Mouse (Mus musculus) stomach, embryonic 16.5 days (tissue): ENCODE measurements around the gene Mgat4d. TPM values are rescaled to one million over a fixed set of nuclear protein-coding genes. Genes with fewer than 3 reads are reported as not detected.
"Not testable (repeated sequence)": the region's sequence is repeated elsewhere in the genome, so short reads cannot be mapped to it uniquely, and the experiment has no call there.

ENCODE experiments used
- ATAC-seq: fragments of 200-750 bp; cut with Nextera tagmentation; 2 replicates; pipeline ENCODE4 v1.8.0; 2017; ENCODE audit warnings: moderate number of reproducible peaks, moderate TSS enrichment; ENCODE audit not compliant: insufficient read depth, low FRiP score
- H3K27ac ChIP-seq: fragments of 300-500 bp; sonication (generic); 2 replicates; pipeline ENCODE4 v1.5.1; 2014; ENCODE audit warnings: low read length
- H3K27me3 ChIP-seq: fragments of 300-500 bp; sonication (generic); 2 replicates; pipeline ENCODE4 v1.6.1; 2014; ENCODE audit warnings: low read length, control low read depth, mixed read lengths; ENCODE audit not compliant: control insufficient read depth, insufficient read depth
- H3K36me3 ChIP-seq: fragments of 300-500 bp; sonication (generic); 2 replicates; pipeline ENCODE4 v1.6.1; 2014; ENCODE audit warnings: low read length; ENCODE audit not compliant: control insufficient read depth, insufficient read depth
- H3K4me1 ChIP-seq: fragments of 300-500 bp; sonication (generic); 2 replicates; pipeline ENCODE4 v1.6.1; 2014; ENCODE audit warnings: low read length, control low read depth, mixed read lengths; ENCODE audit not compliant: control insufficient read depth, insufficient read depth
- H3K4me2 ChIP-seq: fragments of 300-500 bp; sonication (generic); 2 replicates; pipeline ENCODE4 v1.6.1; 2014; ENCODE audit warnings: low read depth, low read length, mixed read lengths
- H3K4me3 ChIP-seq: fragments of 300-500 bp; sonication (generic); replicated peaks from 2 replicates; pipeline ENCODE4 v1.5.1; 2014; ENCODE audit warnings: mild to moderate bottlenecking, low read length
- H3K9ac ChIP-seq: fragments of 300-500 bp; sonication (generic); 2 replicates; pipeline ENCODE4 v1.6.1; 2014; ENCODE audit warnings: low read length
- H3K9me3 ChIP-seq: fragments of 300-500 bp; sonication (generic); replicated peaks from 2 replicates; pipeline ENCODE4 v1.6.1; 2016; ENCODE audit warnings: low read length, control low read depth; ENCODE audit not compliant: control insufficient read depth
- WGBS: fragments of 180-500 bp; shearing (Covaris S2); extraction: QIAGEN DNeasy Blood & Tissue Kit; methylation state at CpG from one replicate; pipeline ENCODE4 v1.1.7; 2014; 5-methylcytosine and 5-hydroxymethylcytosine counted together
- polyA plus RNA-seq: library from polyadenylated mRNA; unstranded; fragments of >200 nt; fragmentation: Nextera tagmentation; extraction: Ambion mirVana; gene quantifications from 2 replicates; pipeline ENCODE4 v1.2.1, GENCODE M21; 2015

Mgat4d gene
- polyA plus RNA-seq, result not detected in 2 replicates

DNA sequence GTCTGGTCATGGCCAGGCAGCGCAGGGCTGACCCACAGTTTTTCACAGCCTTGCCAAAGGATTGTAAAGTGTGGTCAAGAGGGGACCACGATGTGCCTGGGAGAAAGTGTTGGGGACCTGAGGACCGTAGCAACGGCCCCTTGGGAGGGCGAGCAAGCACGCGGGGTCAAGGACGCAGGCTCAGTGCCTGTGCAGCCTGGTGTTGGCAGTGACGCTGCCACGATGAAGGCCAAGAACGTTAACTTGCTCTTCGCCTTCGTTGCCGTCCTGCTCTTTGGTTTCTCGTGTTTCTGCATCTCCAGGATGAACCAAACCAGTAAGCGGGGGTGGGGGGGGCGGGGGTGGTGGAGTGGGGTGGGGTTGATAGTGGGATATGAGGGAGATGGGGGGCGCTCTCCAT, at the start of gene Mgat4d:
Gene Mgat4d (plus strand): TSS at position 209 of the 400 bp plus-strand sequence.
- Histone ChIP-seq H3K4me3 (no peak within 1 kb of the TSS), H3K4me2 (no peak within 1 kb of the TSS), H3K9ac (no peak within 1 kb of the TSS), H3K4me1 (no peaks in the 10 kb centered on the region), H3K27me3 (no peaks in the 10 kb centered on the region), H3K36me3 (no peaks in the 10 kb centered on the region), H3K27ac (no peak within 1 kb of the TSS), H3K9me3 (no peaks in the 10 kb centered on the region)
- no peak for ATAC-seq
- WGBS, result 72% methylated on average over 18 of the region's 18 CpGs

DNA sequence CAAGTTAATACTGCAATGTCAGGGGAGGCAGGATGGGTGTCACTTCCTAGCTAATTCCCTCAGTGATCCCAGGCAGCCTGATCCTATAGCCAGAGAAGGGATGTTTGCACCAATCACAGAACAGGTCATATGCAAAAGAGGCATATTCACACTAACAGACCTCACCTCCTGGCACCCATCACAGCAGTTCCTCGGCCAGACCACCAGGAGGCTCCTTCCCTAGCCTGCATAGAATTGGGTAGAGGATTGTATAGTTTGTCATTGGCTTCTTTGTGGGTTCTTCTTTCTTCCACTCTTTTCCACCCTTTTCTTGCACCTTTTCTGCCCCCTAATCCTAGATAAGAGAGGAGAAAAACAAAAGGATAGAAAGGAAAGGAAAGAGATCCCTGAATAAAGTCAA, 48.1 kb upstream of the Mgat4d start:
- H3K9me3 ChIP-seq, result no peaks in the 10 kb centered on the region
- no peak overlapping the region for H3K27ac ChIP-seq
- no peaks in the 10 kb centered on the region for H3K4me1 ChIP-seq
- ATAC-seq, result no peak
- no peaks in the 10 kb centered on the region for H3K36me3 ChIP-seq
- H3K4me2 ChIP-seq, result no peak overlapping the region
- 56% methylated on average over 1 of the region's 1 CpGs for WGBS
- H3K9ac ChIP-seq, result no peak overlapping the region
- H3K27me3 ChIP-seq, result no peaks in the 10 kb centered on the region
- H3K4me3 ChIP-seq, result no peak overlapping the region

DNA sequence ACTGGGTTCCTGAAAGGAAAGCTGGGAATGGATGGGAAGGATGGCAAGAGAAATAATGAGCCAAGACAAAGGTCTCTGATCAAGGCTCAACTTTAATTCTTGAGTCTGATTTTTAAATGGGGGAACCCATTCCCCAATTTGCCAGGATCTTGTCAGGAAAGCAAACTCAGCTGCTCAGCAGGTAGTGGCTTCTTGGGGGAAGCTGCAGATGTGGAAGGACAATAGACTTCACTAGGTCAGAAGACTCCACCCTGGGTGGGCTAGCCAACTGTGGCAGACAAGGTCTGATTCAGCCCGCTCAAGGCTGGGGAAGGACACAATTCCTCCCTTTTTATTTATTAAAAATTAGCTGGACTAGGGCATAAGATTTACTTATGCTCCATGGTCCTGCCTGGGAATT, 43.3 kb upstream of the Mgat4d start:
- ATAC-seq, result no peak

GRCm38 (mm10) chr8:83309836-83310235, 38.4 kb upstream of the Mgat4d start:
- H3K36me3 ChIP-seq, result 0 out of 2 replicates have a peak, but pooled peaks cover 3% of the 10 kb centered on the region
- no peaks in the 10 kb centered on the region for H3K9me3 ChIP-seq
- H3K9ac ChIP-seq, result no peak overlapping the region
- H3K4me1 ChIP-seq, result no peaks in the 10 kb centered on the region
- H3K27me3 ChIP-seq, result no peaks in the 10 kb centered on the region
- WGBS, result 89% methylated on average over 6 of the region's 6 CpGs
- H3K4me2 ChIP-seq, result no peak overlapping the region
- ATAC-seq, result no peak
- H3K4me3 ChIP-seq, result no peak overlapping the region
- no peak overlapping the region for H3K27ac ChIP-seq

More for the DNA sequence above, 43.3 kb upstream of the Mgat4d start:
- Histone ChIP-seq H3K4me1 (no peaks in the 10 kb centered on the region), H3K9ac (no peak overlapping the region), H3K27ac (no peak overlapping the region), H3K36me3 (no peaks in the 10 kb centered on the region), H3K27me3 (no peaks in the 10 kb centered on the region), H3K4me3 (no peak overlapping the region), H3K9me3 (no peaks in the 10 kb centered on the region), H3K4me2 (no peak overlapping the region)
- 81% methylated on average over 1 of the region's 1 CpGs for WGBS

- WGBS, result 75% methylated on average over 4 of the region's 4 CpGs
- ATAC-seq, H3K9me3 ChIP-seq, H3K4me2 ChIP-seq, H3K9ac ChIP-seq, H3K27me3 ChIP-seq, H3K4me3 ChIP-seq, H3K4me1 ChIP-seq, H3K27ac ChIP-seq: not testable (repeated sequence)
- peaks cover 10% of the 10 kb centered on the region; the same call in 1 of the 2 replicates for H3K36me3 ChIP-seq
These were observed 33.2 kb upstream of the Mgat4d start for GRCm38 (mm10) chr8:83315084-83315483.

DNA sequence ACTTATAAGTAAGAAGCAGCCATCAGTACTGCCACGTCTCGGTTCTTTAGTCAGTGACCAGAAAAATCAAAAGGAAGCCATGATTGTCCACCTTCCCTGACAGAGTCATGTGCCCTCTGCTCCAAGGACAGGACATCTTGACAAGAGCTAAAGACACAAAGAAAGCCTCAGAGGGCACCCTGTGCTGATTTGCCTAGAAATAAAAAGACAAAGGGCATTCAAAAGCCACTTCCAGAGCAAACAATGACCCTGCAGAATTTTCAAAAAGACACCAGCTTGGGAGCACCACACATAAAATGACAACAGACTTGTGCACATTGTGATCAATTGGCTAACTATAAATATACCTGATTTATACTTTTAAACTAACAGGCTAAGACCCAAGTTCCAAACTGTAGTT, 32.6 kb upstream of the Mgat4d start:
- Histone ChIP-seq H3K9me3 (no peaks in the 10 kb centered on the region), H3K4me1 (no peaks in the 10 kb centered on the region), H3K9ac (no peak overlapping the region), H3K4me3 (no peak overlapping the region), H3K36me3 (peaks cover 10% of the 10 kb centered on the region; the same call in 1 of the 2 replicates), H3K27me3 (no peaks in the 10 kb centered on the region), H3K4me2 (no peak overlapping the region), H3K27ac (no peak overlapping the region)
- ATAC-seq, result no peak
- 79% methylated on average over 2 of the region's 2 CpGs for WGBS

- Histone ChIP-seq H3K27ac (no peak overlapping the region), H3K27me3 (no peaks in the 10 kb centered on the region), H3K9me3 (no peaks in the 10 kb centered on the region), H3K4me2 (no peak overlapping the region), H3K9ac (no peak overlapping the region), H3K4me3 (no peak overlapping the region), H3K36me3 (peaks cover 8% of the 10 kb centered on the region; the same call in 1 of the 2 replicates), H3K4me1 (no peaks in the 10 kb centered on the region)
- 81% methylated on average over 3 of the region's 3 CpGs for WGBS
- ATAC-seq, result no peak
These were observed 27.7 kb upstream of the Mgat4d start for GRCm38 (mm10) chr8:83320543-83320942.

- H3K4me2 ChIP-seq, result no peak overlapping the region
- 93% methylated on average over 6 of the region's 6 CpGs for WGBS
- ATAC-seq, result no peak
- H3K4me1 ChIP-seq, result no peaks in the 10 kb centered on the region
- no peaks in the 10 kb centered on the region for H3K36me3 ChIP-seq
- no peaks in the 10 kb centered on the region for H3K9me3 ChIP-seq
- H3K27me3 ChIP-seq, result no peaks in the 10 kb centered on the region
- no peak overlapping the region for H3K27ac ChIP-seq
- no peak overlapping the region for H3K4me3 ChIP-seq
- H3K9ac ChIP-seq, result no peak overlapping the region
These were observed 25.9 kb upstream of the Mgat4d start for GRCm38 (mm10) chr8:83322374-83322773.

DNA sequence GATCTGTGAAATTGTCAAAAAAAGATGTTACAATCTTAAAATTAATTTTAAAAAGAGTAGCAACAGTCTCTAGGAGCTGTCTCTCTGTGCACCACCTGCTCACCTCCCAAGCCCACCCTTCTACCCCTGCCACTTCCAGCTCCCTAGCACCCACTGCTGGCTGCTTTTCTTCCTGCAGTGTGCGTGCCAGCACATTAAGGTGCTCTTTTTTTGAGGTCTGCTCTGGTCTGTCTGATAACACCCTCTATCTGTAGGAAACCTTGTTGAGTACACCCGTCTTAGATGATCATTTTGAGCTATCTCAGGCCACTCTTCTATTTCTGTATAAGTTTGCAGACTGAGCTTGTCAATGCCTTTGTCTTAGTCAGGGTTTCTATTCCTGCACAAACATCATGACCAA, 25.2 kb upstream of the Mgat4d start:
- Histone ChIP-seq H3K4me1 (no peaks in the 10 kb centered on the region), H3K4me2 (no peak overlapping the region), H3K9ac (no peak overlapping the region), H3K27ac (no peak overlapping the region), H3K36me3 (no peaks in the 10 kb centered on the region), H3K9me3 (no peaks in the 10 kb centered on the region), H3K27me3 (no peaks in the 10 kb centered on the region), H3K4me3 (no peak overlapping the region)
- 79% methylated on average over 2 of the region's 2 CpGs for WGBS
- no peak for ATAC-seq

DNA sequence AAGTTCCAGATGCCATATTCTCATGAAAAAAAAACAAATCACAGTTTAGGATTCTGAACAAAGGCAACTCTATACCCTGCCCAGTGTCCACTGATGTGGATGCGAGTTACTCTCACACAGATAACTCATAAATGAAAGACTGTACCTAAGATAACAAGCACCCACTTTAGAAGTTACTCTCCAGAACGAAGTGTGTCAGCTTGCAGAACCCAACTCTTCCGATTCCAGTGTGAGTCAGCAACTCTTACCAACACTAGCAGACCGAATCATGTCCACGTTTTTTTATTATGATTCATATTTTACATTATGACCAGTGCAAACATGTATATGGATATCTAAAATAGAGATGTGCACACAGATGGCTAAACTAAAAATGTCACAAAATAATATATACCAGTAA, 20.4 kb upstream of the Mgat4d start:
- Histone ChIP-seq H3K9me3 (no peaks in the 10 kb centered on the region), H3K4me3 (no peak overlapping the region), H3K9ac (no peak overlapping the region), H3K27ac (no peak overlapping the region), H3K4me2 (no peak overlapping the region), H3K27me3 (no peaks in the 10 kb centered on the region), H3K36me3 (no peaks in the 10 kb centered on the region), H3K4me1 (peaks cover 3% of the 10 kb centered on the region; the same call in 1 of the 2 replicates)
- no peak for ATAC-seq
- WGBS, result 90% methylated on average over 5 of the region's 5 CpGs
